Mouse (Mus musculus): Measurements from ENCODE around the gene Ptprf.

GRCm38 (mm10) chr4:118295651-118296561, 4.7 kb upstream of the Ptprf start:
- TF ChIP-seq TCF3 (IDR thresholded peaks at IDR 0.05; ENCODE audit: insufficient read length, low read depth) (no peak), POLR2A (IDR thresholded peaks at IDR 0.05; ENCODE audit: insufficient read length, low read depth) (no peak)

Measured in myocyte (in vitro differentiated cells).